Mouse (Mus musculus) heart, adult 2 months (tissue): ENCODE data around the gene Kcna2. TPM values are rescaled to one million over a fixed set of nuclear protein-coding genes. Genes with fewer than 3 reads are reported as not detected.

ENCODE experiments used
- DNase-seq, 2 experiments: peaks; one replicate each; pipeline ENCODE4 v3.0.0; 2021
- H3K27ac ChIP-seq: fragments of 200-600 bp; 2 replicates; pipeline ENCODE4 v1.8.1; 2022
- H3K27me3 ChIP-seq: fragments of 200-500 bp; 2 replicates; pipeline ENCODE4 v1.6.1; 2012; ENCODE audit warnings: mild to moderate bottlenecking, low read length, inconsistent platforms, mixed read lengths; ENCODE audit not compliant: control insufficient read depth, insufficient read depth
- H3K36me3 ChIP-seq: fragments of 200-500 bp; 2 replicates; pipeline ENCODE4 v1.6.1; 2012; ENCODE audit warnings: low read length, inconsistent platforms; ENCODE audit not compliant: control insufficient read depth, insufficient read depth
- H3K4me1 ChIP-seq: fragments of 200-500 bp; 2 replicates; pipeline ENCODE4 v1.6.1; 2011; ENCODE audit warnings: low read length; ENCODE audit not compliant: control insufficient read depth, insufficient read depth
- H3K4me3 ChIP-seq: fragments of 200-600 bp; 2 replicates; pipeline ENCODE4 v1.8.1; 2022
- H3K79me2 ChIP-seq: fragments of 200-500 bp; replicated peaks from 2 replicates; pipeline ENCODE4 v1.6.1; 2012; ENCODE audit warnings: mild to moderate bottlenecking, inconsistent platforms, low read length, moderate library complexity, mixed read lengths; ENCODE audit not compliant: control insufficient read depth, insufficient read depth
- H3K9ac ChIP-seq: fragments of 200-500 bp; 2 replicates; pipeline ENCODE4 v1.6.1; 2012; ENCODE audit warnings: low read depth, mild to moderate bottlenecking, control low read depth, inconsistent platforms, low read length, mixed read lengths
- CTCF ChIP-seq: fragments of 200-600 bp; IDR thresholded peaks from 2 replicates; pipeline ENCODE4 v1.8.1; 2022; ENCODE audit warnings: antibody characterized with exemption, mild to moderate bottlenecking, moderate library complexity
- EP300 ChIP-seq: fragments of 200-500 bp; IDR thresholded peaks from 2 replicates; pipeline ENCODE4 v1.6.1; 2011; ENCODE audit warnings: low read depth, low read length, control low read depth; ENCODE audit not compliant: insufficient read depth
- POLR2A ChIP-seq: fragments of 200-500 bp; IDR thresholded peaks from 2 replicates; pipeline ENCODE4 v1.6.1; 2011; ENCODE audit warnings: mild to moderate bottlenecking, low read depth, low read length, control low read depth; ENCODE audit not compliant: insufficient read depth
- WGBS: fragments of 180-500 bp; shearing (Covaris S2); methylation state at CpG from one replicate; pipeline ENCODE4 v1.1.7; 2018; 5-methylcytosine and 5-hydroxymethylcytosine counted together
- intact Hi-C: fragments of 180-260 bp; cut with DNase I; formaldehyde crosslinking; loops from one replicate; pipeline ENCODE4 v1.15.1; 2025
- polyA plus RNA-seq: library from polyadenylated mRNA; depleted of rRNA; stranded (reverse); fragments of >200 nt; gene quantifications from 2 replicates; pipeline ENCODE4 v1.2.3, GENCODE M21; 2012
- total RNA-seq, 2 experiments: library from RNA; stranded (reverse); gene quantifications; 2 replicates each; pipeline ENCODE4 v1.2.3; 2021

The Kcna2 gene
- total and polyA plus RNA-seq, 3 experiments = 1.0 to 1.6 (median 1.1) TPM

GRCm38 (mm10) chr3:107129251-107129650 lies 28.3 kb downstream of the Kcna2 start:
- intact Hi-C loops = no loop called here
- Histone ChIP-seq H3K36me3 (no peaks in the 10 kb centered on the region), H3K4me1 (peaks cover 5% of the 10 kb centered on the region; the same call in 1 of the 2 replicates), H3K27me3 (no peaks in the 10 kb centered on the region), H3K4me3 (no peak overlapping the region), H3K79me2 (no peaks in the 10 kb centered on the region), H3K9ac (no peak overlapping the region), H3K27ac (no peak overlapping the region)
- 52% methylated on average over 2 of the region's 2 CpGs for WGBS
- no peak for DNase-seq
- TF ChIP-seq POLR2A (no peak), CTCF (no peak), EP300 (no peak)

GRCm38 (mm10) chr3:107130661-107131326 lies 29.8 kb downstream of the Kcna2 start:
- peaks cover 5% of the 10 kb centered on the region; the same call in 1 of the 2 replicates for H3K4me1 ChIP-seq
- intact Hi-C loops = no loop called here
- H3K36me3 ChIP-seq = no peaks in the 10 kb centered on the region
- H3K9ac ChIP-seq = no peak overlapping the region
- no peaks in the 10 kb centered on the region for H3K79me2 ChIP-seq
- 35% methylated on average over 4 of the region's 4 CpGs for WGBS
- peak overlapping the region; percentile 53 for H3K27ac ChIP-seq
- no peaks in the 10 kb centered on the region for H3K27me3 ChIP-seq
- peak; percentile 69 for DNase-seq
- H3K4me3 ChIP-seq = no peak overlapping the region
- no peak for TF ChIP-seq POLR2A

GRCm38 (mm10) chr3:107131846-107132245 lies 30.9 kb downstream of the Kcna2 start:
- Histone ChIP-seq H3K4me3 (no peak overlapping the region), H3K9ac (no peak overlapping the region), H3K27me3 (no peaks in the 10 kb centered on the region), H3K79me2 (no peaks in the 10 kb centered on the region), H3K4me1 (peaks cover 5% of the 10 kb centered on the region; the same call in 1 of the 2 replicates), H3K36me3 (no peaks in the 10 kb centered on the region), H3K27ac (no peak overlapping the region)
- no peak for DNase-seq
- 48% methylated on average over 6 of the region's 6 CpGs for WGBS
- TF ChIP-seq CTCF (no peak), EP300 (no peak), POLR2A (no peak)
- intact Hi-C loops = no loop called here

GRCm38 (mm10) chr3:107132651-107133050 lies 31.7 kb downstream of the Kcna2 start:
- intact Hi-C loops = no loop called here
- no peaks in the 10 kb centered on the region for H3K36me3 ChIP-seq
- no peak for TF ChIP-seq POLR2A
- no peak for TF ChIP-seq EP300
- no peak for TF ChIP-seq CTCF
- WGBS = 88% methylated on average over 6 of the region's 6 CpGs
- no peak overlapping the region for H3K4me3 ChIP-seq
- H3K9ac ChIP-seq = no peak overlapping the region
- H3K27me3 ChIP-seq = no peaks in the 10 kb centered on the region
- H3K79me2 ChIP-seq = no peaks in the 10 kb centered on the region
- H3K4me1 ChIP-seq = peaks cover 5% of the 10 kb centered on the region; the same call in 1 of the 2 replicates
- no peak for DNase-seq
- no peak overlapping the region for H3K27ac ChIP-seq

GRCm38 (mm10) chr3:107134457-107134856 lies 33.5 kb downstream of the Kcna2 start:
- no peak for DNase-seq
- Histone ChIP-seq H3K4me3 (no peak overlapping the region), H3K36me3 (no peaks in the 10 kb centered on the region), H3K27me3 (no peaks in the 10 kb centered on the region), H3K27ac (no peak overlapping the region), H3K79me2 (no peaks in the 10 kb centered on the region), H3K4me1 (peaks cover 5% of the 10 kb centered on the region; the same call in 1 of the 2 replicates), H3K9ac (no peak overlapping the region)
- TF ChIP-seq CTCF (no peak), EP300 (no peak), POLR2A (no peak)
- intact Hi-C loops = no loop called here
- WGBS = 74% methylated on average over 3 of the region's 3 CpGs

- Histone ChIP-seq H3K4me1 (no peaks in the 10 kb centered on the region), H3K36me3 (no peaks in the 10 kb centered on the region), H3K9ac (no peak overlapping the region), H3K79me2 (no peaks in the 10 kb centered on the region), H3K27me3 (no peaks in the 10 kb centered on the region), H3K4me3 (no peak overlapping the region), H3K27ac (no peak overlapping the region)
- DNase-seq = no peak
- TF ChIP-seq CTCF = no peak
- intact Hi-C loops = no loop called here
- WGBS = 85% methylated on average over 7 of the region's 7 CpGs
Observed at GRCm38 (mm10) chr3:107147126-107147525, 46.2 kb downstream of the Kcna2 start.
